Mouse (Mus musculus): ENCODE results near the gene Abcb1a.

DNA sequence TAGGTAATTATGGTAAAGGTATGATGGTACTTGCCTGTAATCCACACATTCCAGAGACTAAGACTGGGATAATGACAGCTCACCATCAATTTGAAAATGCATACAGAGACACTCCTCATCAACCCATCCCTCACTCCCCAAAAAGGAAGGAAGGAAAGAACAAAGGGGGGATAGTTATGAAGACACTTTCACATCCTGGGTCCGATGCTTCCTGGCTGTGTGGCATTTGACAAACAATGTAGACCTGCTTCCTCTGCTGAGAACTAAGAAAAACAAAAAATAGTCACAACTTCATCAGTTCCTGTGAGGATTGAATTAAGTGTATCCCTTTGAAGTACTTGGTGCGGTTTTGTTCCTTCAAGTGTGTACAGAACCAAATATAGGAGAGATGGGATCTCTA, 7.8 kb upstream of the Abcb1a start:
- no peak for TF ChIP-seq CTCF (IDR thresholded peaks at IDR 0.05; ENCODE audit: control insufficient read depth, insufficient read depth, insufficient replicate concordance, low read depth, low read length)
- TF ChIP-seq POLR2A (IDR thresholded peaks at IDR 0.05; ENCODE audit: control insufficient read depth, low read depth, low read length) = no peak

Data from testis, adult 2 months (tissue).